Mouse (Mus musculus) spleen, postnatal 0 days (tissue): ENCODE data around the gene Ppp1r1c. TPM values are rescaled to one million over a fixed set of nuclear protein-coding genes. Genes with fewer than 3 reads are reported as not detected.

Experiments used
- polyA plus RNA-seq: library from polyadenylated mRNA; unstranded; fragments of >200 nt; fragmentation: Nextera tagmentation; extraction: Ambion mirVana; gene quantifications from 2 replicates; pipeline ENCODE4 v1.2.1, GENCODE M21; 2015

Ppp1r1c gene
- not detected in 2 replicates for polyA plus RNA-seq

GRCm38 (mm10) chr2:79707575-79707974 is at the start of gene Ppp1r1c:
TSS of gene Ppp1r1c (plus strand) at chr2:79707780.

Other genes starting within 250 kb of the Ppp1r1c start
- 4.1 and 5.0 TPM in 2 replicates for gene Itprid2, start 72.4 kb upstream of the Ppp1r1c start, polyA plus RNA-seq